Mouse (Mus musculus) C2C12 (cell line): Measurements from ENCODE around the gene Mrln. TPM values are rescaled to one million over a fixed set of nuclear protein-coding genes. Genes with fewer than 3 reads are reported as not detected.

ENCODE experiments used
- H3K27me3 ChIP-seq: one replicate; pipeline ENCODE4 v1.6.1; 2011; ENCODE audit not compliant: control insufficient read depth, insufficient read depth, insufficient read length
- H3K36me3 ChIP-seq: one replicate; pipeline ENCODE4 v1.6.1; 2011; ENCODE audit not compliant: control insufficient read depth, insufficient read depth
- H3K4me3 ChIP-seq: one replicate; pipeline ENCODE4 v1.5.1; 2011; ENCODE audit warnings: mild to moderate bottlenecking, control low read depth; ENCODE audit not compliant: poor library complexity, insufficient read depth, severe bottlenecking
- H3K79me2 ChIP-seq: one replicate; pipeline ENCODE4 v1.6.1; 2011; ENCODE audit not compliant: control insufficient read depth, insufficient read depth
- H3K79me3 ChIP-seq: one replicate; pipeline ENCODE4 v1.6.1; 2011; ENCODE audit warnings: low read depth, control low read depth
- H3ac ChIP-seq: one replicate; pipeline ENCODE3; 2011; ENCODE audit warnings: low read depth; ENCODE audit not compliant: control insufficient read depth, insufficient read length
- CEBPB ChIP-seq: IDR thresholded peaks from one replicate; pipeline ENCODE4 v1.6.1; 2011; ENCODE audit warnings: low read depth, mild to moderate bottlenecking, control low read depth, moderate library complexity
- CTCF ChIP-seq: IDR thresholded peaks from one replicate; pipeline ENCODE4 v1.5.1; 2011; ENCODE audit not compliant: control insufficient read depth, insufficient read depth, insufficient read length
- FOSL1 ChIP-seq: IDR thresholded peaks from one replicate; pipeline ENCODE4 v1.8.0; 2011; ENCODE audit warnings: mild to moderate bottlenecking, low read length; ENCODE audit not compliant: poor library complexity, insufficient read depth, severe bottlenecking
- MAX ChIP-seq: IDR thresholded peaks from one replicate; pipeline ENCODE4 v1.6.1; 2011; ENCODE audit warnings: mild to moderate bottlenecking, control low read depth
- MYOD1 ChIP-seq: IDR thresholded peaks from one replicate; pipeline ENCODE4 v1.6.1; 2011; ENCODE audit warnings: low read depth; ENCODE audit not compliant: control insufficient read depth, insufficient read length
- MYOG ChIP-seq: IDR thresholded peaks from one replicate; pipeline ENCODE4 v1.6.1; 2011; ENCODE audit not compliant: control insufficient read depth, insufficient read length; ENCODE audit errors: extremely low read depth
- USF1 ChIP-seq: IDR thresholded peaks from one replicate; pipeline ENCODE4 v1.6.1; 2011; ENCODE audit warnings: low read depth, mild to moderate bottlenecking, control low read depth, moderate library complexity
- polyA plus RNA-seq: library from polyadenylated mRNA; unstranded; fragments of >200 nt; fragmentation: generic; extraction: Trizol; gene quantifications from one replicate; pipeline ENCODE4 v1.2.1, GENCODE M21; 2012; ENCODE audit warnings: missing spikeins

Mrln gene
- polyA plus RNA-seq, 1 experiment, result 2.5 TPM

- no peaks in the 10 kb centered on the region for H3K79me3 ChIP-seq
- H3ac ChIP-seq, result no peak overlapping the region
- no peak overlapping the region for H3K4me3 ChIP-seq
- H3K36me3 ChIP-seq, result peaks cover 12% of the 10 kb centered on the region
- TF ChIP-seq USF1 (no peak), CTCF (no peak)
- H3K27me3 ChIP-seq, result no peaks in the 10 kb centered on the region
- no peaks in the 10 kb centered on the region for H3K79me2 ChIP-seq
Observed at GRCm38 (mm10) chr10:70197601-70198000, 6.9 kb upstream of the Mrln start.

DNA sequence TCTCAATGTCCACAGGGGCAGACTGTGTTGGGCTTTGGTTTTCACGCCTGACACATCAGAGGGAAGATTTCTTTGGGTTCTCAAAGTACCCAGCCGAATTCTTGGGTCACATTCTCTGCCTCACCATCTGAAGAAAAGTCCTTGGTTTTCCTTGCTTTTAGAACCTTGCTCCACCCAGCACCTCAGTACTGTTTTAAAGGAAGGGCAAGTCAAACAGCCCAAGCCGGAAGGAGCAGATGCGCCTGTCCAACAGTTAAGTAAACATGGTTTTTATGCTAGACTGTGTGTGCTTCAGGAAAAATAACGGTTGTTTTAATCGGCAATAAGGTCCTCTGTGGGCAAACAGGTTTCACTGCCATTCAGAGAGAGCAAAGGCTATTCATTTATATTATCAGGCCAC lies 6.5 kb upstream of the Mrln start:
- Histone ChIP-seq H3K36me3 (peaks cover 7% of the 10 kb centered on the region), H3K27me3 (no peaks in the 10 kb centered on the region), H3K79me3 (no peaks in the 10 kb centered on the region), H3K4me3 (no peak overlapping the region), H3ac (no peak overlapping the region), H3K79me2 (no peaks in the 10 kb centered on the region)
- TF ChIP-seq CTCF (no peak), FOSL1 (no peak), MYOG (no peak), CEBPB (no peak), MAX (no peak), MYOD1 (no peak)

DNA sequence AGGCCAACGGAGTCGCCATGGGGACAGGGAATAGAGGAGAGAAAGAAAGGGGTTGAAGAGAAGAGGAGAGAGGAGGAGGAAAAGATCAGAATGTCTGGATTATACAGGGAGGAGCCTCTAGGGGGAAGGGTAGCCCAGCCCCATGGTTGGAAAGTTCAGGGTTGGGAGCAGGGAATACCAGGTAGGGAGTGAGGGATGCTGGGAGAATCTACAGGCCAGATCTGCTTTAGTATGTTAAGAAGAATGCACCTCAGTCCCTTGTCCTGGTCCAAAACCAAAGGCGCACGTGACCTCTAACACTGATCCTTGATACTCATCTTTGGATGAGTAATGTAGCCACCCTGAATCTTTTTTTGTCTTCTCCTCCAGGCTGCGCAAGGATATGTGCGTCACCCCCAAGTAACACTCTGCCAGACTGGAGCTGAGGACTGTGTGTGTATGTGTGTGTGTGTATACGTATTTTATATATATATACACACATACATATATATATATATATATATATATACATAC lies 5.5 kb upstream of the Mrln start:
- Histone ChIP-seq H3K4me3 (no peak overlapping the region), H3K79me2 (no peaks in the 10 kb centered on the region), H3K36me3 (peaks cover under 1% of the 10 kb centered on the region), H3K79me3 (no peaks in the 10 kb centered on the region), H3ac (no peak overlapping the region), H3K27me3 (no peaks in the 10 kb centered on the region)
- no peak for TF ChIP-seq USF1
- TF ChIP-seq MAX, result no peak
- no peak for TF ChIP-seq FOSL1
- no peak for TF ChIP-seq MYOG
- TF ChIP-seq MYOD1, result no peak
- TF ChIP-seq CEBPB, result no peak
- TF ChIP-seq CTCF, result no peak

GRCm38 (mm10) chr10:70199466-70200210 lies 4.8 kb upstream of the Mrln start:
- Histone ChIP-seq H3K4me3 (no peak overlapping the region), H3K79me3 (no peaks in the 10 kb centered on the region), H3K27me3 (no peaks in the 10 kb centered on the region), H3K79me2 (no peaks in the 10 kb centered on the region), H3K36me3 (no peaks in the 10 kb centered on the region), H3ac (no peak overlapping the region)
- TF ChIP-seq MAX, result no peak
- no peak for TF ChIP-seq MYOD1
- TF ChIP-seq FOSL1, result no peak
- TF ChIP-seq MYOG, result no peak
- no peak for TF ChIP-seq CTCF
- no peak for TF ChIP-seq CEBPB

DNA sequence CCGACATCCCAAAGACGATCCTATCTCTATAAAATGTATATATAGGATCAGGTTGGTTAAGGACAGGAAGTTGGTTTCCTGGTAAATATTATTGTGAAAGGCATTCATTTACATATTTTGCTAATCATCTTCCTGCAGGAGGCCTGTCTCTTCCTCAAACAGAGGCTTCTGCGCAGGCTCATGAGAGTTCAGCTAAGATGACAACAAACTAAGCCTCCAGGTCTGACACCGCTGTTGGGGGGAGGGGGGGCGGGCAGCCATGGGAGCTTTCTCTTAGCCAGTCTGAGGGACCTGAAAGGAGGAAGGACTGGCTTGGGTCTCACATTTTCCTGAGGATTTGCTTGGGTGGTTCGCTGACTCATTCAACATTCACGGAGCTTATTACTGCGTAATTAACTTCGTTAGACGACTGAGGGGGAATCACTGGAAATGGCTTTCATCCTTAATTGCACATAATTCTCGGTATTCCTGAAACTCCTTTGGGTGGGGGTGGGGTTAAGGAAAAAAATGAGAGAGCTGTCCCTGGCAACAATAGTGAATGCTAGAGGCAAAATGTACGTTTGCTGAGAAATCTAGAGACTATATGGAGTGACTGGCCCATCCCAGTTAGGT lies 3.5 kb upstream of the Mrln start:
- Histone ChIP-seq H3K36me3 (no peaks in the 10 kb centered on the region), H3K79me3 (no peaks in the 10 kb centered on the region), H3K27me3 (no peaks in the 10 kb centered on the region), H3K4me3 (no peak overlapping the region), H3ac (no peak overlapping the region), H3K79me2 (no peaks in the 10 kb centered on the region)
- TF ChIP-seq FOSL1, result no peak
- no peak for TF ChIP-seq CEBPB
- no peak for TF ChIP-seq MAX
- no peak for TF ChIP-seq MYOD1
- no peak for TF ChIP-seq MYOG
- TF ChIP-seq CTCF, result no peak
- no peak for TF ChIP-seq USF1

- H3ac ChIP-seq, result no peak overlapping the region
- H3K79me2 ChIP-seq, result no peaks in the 10 kb centered on the region
- no peak for TF ChIP-seq MYOD1
- no peak for TF ChIP-seq CEBPB
- no peak for TF ChIP-seq FOSL1
- no peak for TF ChIP-seq MYOG
- TF ChIP-seq CTCF, result no peak
- no peak for TF ChIP-seq MAX
- no peak for TF ChIP-seq USF1
- H3K36me3 ChIP-seq, result no peaks in the 10 kb centered on the region
- H3K79me3 ChIP-seq, result no peaks in the 10 kb centered on the region
- H3K27me3 ChIP-seq, result no peaks in the 10 kb centered on the region
- H3K4me3 ChIP-seq, result no peak overlapping the region
Observed at GRCm38 (mm10) chr10:70211281-70211680, 6.8 kb downstream of the Mrln start.
